Mouse (Mus musculus) frontal cortex, adult 2 months (tissue): ENCODE data around the gene Coro2b. TPM values are rescaled to one million over a fixed set of nuclear protein-coding genes. Genes with fewer than 3 reads are reported as not detected.

Experiments
- DNase-seq, 2 experiments: peaks; one replicate each; pipeline ENCODE4 v3.0.0; 2022; ENCODE audit warnings: low spot score in 1 of 2; ENCODE audit errors: extremely low spot score in 1 of 2
- polyA plus RNA-seq: library from polyadenylated mRNA; depleted of rRNA; stranded (reverse); fragments of >200 nt; gene quantifications from 2 replicates; pipeline ENCODE4 v1.2.3, GENCODE M21; 2012

Gene Coro2b
- polyA plus RNA-seq, 1 experiment: 97.7 TPM

- peak; percentile 82 to 89 for DNase-seq
Observed at GRCm38 (mm10) chr9:62540736-62541135, 3.9 kb upstream of the Coro2b start.

GRCm38 (mm10) chr9:62540166-62540565 is 3.3 kb upstream of the Coro2b start:
- DNase-seq: no peak

GRCm38 (mm10) chr9:62539251-62539711 is 2.4 kb upstream of the Coro2b start:
- no peak for DNase-seq

- no peak for DNase-seq
Observed at GRCm38 (mm10) chr9:62537941-62538340, 1.1 kb upstream of the Coro2b start.

- DNase-seq: peak in 1 of 2 experiments; percentile 67
Observed at GRCm38 (mm10) chr9:62536119-62536654, 657 bp downstream of the Coro2b start.

- DNase-seq: no peak
Observed at GRCm38 (mm10) chr9:62535566-62535965, 1.3 kb downstream of the Coro2b start.

GRCm38 (mm10) chr9:62534691-62535090 is 2.2 kb downstream of the Coro2b start:
- no peak for DNase-seq

- no peak for DNase-seq
Observed at GRCm38 (mm10) chr9:62534158-62534557, 2.7 kb downstream of the Coro2b start.

GRCm38 (mm10) chr9:62532876-62533275 is 4.0 kb downstream of the Coro2b start:
- DNase-seq: no peak

GRCm38 (mm10) chr9:62531459-62532275 is 5.2 kb downstream of the Coro2b start:
- peak in 1 of 2 experiments; percentile 70 for DNase-seq

- DNase-seq: peak in 1 of 2 experiments; percentile 67
Observed at GRCm38 (mm10) chr9:62528527-62528926, 8.3 kb downstream of the Coro2b start.

- DNase-seq: no peak
Observed at GRCm38 (mm10) chr9:62526858-62527257, 10.0 kb downstream of the Coro2b start.

GRCm38 (mm10) chr9:62526451-62526850 is 10.4 kb downstream of the Coro2b start:
- peak in 1 of 2 experiments; percentile 63 for DNase-seq

GRCm38 (mm10) chr9:62524761-62525308 is 12.0 kb downstream of the Coro2b start:
- DNase-seq: no peak

- no peak for DNase-seq
Observed at GRCm38 (mm10) chr9:62522791-62523471, 13.9 kb downstream of the Coro2b start.

- no peak for DNase-seq
Observed at GRCm38 (mm10) chr9:62522211-62522610, 14.6 kb downstream of the Coro2b start.

- no peak for DNase-seq
Observed at GRCm38 (mm10) chr9:62521541-62521940, 15.3 kb downstream of the Coro2b start.

GRCm38 (mm10) chr9:62520933-62521332 is 15.9 kb downstream of the Coro2b start:
- DNase-seq: no peak

- DNase-seq: no peak
Observed at GRCm38 (mm10) chr9:62519787-62520503, 16.9 kb downstream of the Coro2b start.

- DNase-seq: no peak
Observed at GRCm38 (mm10) chr9:62519334-62519733, 17.5 kb downstream of the Coro2b start.
